In the genomic region with DNA sequence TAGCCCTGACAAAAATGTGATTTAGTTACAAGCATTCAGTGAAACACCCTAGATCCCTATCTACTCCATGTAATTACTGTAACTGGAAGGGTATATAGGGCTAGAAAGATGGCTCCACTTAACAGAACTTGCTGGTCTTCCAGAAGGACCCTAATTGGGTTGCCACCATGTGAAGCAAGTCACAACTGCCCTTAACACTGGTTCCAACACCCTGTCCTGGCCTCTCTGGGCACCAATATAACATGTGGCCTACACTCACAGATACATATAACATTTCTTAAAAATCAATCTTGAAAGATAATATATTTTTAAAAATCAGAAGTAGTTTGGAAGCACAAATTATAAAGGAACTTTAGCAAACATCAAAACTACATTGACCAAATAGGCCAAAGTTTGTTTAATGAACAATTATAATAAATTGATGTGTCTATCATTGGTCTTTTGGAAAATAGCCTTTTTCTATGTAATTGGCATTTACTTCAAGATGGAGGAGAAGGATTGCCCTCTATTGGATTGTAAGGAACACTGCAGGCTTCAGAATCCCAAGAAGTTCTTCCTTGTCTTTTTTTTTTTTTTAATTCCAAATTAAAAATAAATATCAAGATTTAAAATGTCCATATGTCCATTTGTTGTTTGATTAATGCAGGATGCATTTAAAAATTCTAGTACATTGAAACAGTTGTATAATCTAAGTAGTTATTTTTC, we compare ENCODE assay signal across 18 mouse cellular contexts.
DNase-seq lines count a peak whose midpoint lies in the region; ATAC-seq and TF ChIP-seq lines count a peak whose summit lies in the region.
"Had no signal": no experiment of that assay in that cellular context is flagged by ENCODE, and none has a peak within 500 bp of the region (broad histone marks: within the 10 kb centered on the region; RNA-seq: fewer than 3 reads in every experiment).

No protein-coding gene starts in this region.

- no peak for ATAC-seq in hindbrain, postnatal 0 days
- no peak for ATAC-seq in hindbrain, embryonic 11.5 days (ENCODE audit: low FRiP score)
- ATAC-seq in midbrain, embryonic 14.5 days (ENCODE audit: low FRiP score, low TSS enrichment): no peak
- no peak for ATAC-seq in embryonic facial prominence, embryonic 14.5 days (ENCODE audit: low read depth)

- H3K4me3 ChIP-seq in hindbrain, postnatal 0 days (ENCODE audit: low read length): no peak overlapping the region
- no peak overlapping the region for H3K4me3 ChIP-seq in hindbrain, embryonic 11.5 days (ENCODE audit: low read depth, low read length)
- H3K4me3 ChIP-seq in midbrain, embryonic 14.5 days (replicated peaks; ENCODE audit: low read depth, low read length): no peak overlapping the region
- H3K4me3 ChIP-seq in midbrain, embryonic 10.5 days: no peak overlapping the region
- H3K4me3 ChIP-seq in embryonic facial prominence, embryonic 14.5 days (ENCODE audit: low read depth, low read length): no peak overlapping the region
- H3K4me3 ChIP-seq: erythroblast, embryonic 14.5 days; heart, embryonic 15.5 days; limb, embryonic 12.5 days; midbrain, embryonic 12.5 days; neural tube, embryonic 13.5 days had no signal

- H3K4me2 ChIP-seq in hindbrain, postnatal 0 days (ENCODE audit: low read depth, low read length): no peak overlapping the region
- no peak overlapping the region for H3K4me2 ChIP-seq in hindbrain, embryonic 11.5 days (replicated peaks; ENCODE audit: low read depth, low read length)
- no peak overlapping the region for H3K4me2 ChIP-seq in midbrain, embryonic 14.5 days (ENCODE audit: low read length)
- H3K4me2 ChIP-seq in embryonic facial prominence, embryonic 14.5 days (ENCODE audit: low read depth, low read length): no peak overlapping the region
- H3K4me2 ChIP-seq: heart, embryonic 15.5 days; limb, embryonic 12.5 days; midbrain, embryonic 12.5 days; neural tube, embryonic 13.5 days had no signal

- no peak overlapping the region for H3K9ac ChIP-seq in hindbrain, postnatal 0 days (replicated peaks; ENCODE audit: low read length)
- H3K9ac ChIP-seq in hindbrain, embryonic 11.5 days (ENCODE audit: low read depth, low read length): no peak overlapping the region
- no peak overlapping the region for H3K9ac ChIP-seq in midbrain, embryonic 14.5 days (replicated peaks; ENCODE audit: low read length)
- H3K9ac ChIP-seq in embryonic facial prominence, embryonic 14.5 days (ENCODE audit: low read depth, low read length): no peak overlapping the region
- H3K9ac ChIP-seq: heart, embryonic 15.5 days; limb, embryonic 12.5 days; midbrain, embryonic 12.5 days; neural tube, embryonic 13.5 days had no signal

- TF ChIP-seq CTCF in hindbrain, postnatal 0 days (IDR thresholded peaks at IDR 0.05; ENCODE audit: low read depth): peak; percentile 71

- peaks cover 19% of the 10 kb centered on the region for H3K36me3 ChIP-seq in hindbrain, postnatal 0 days (ENCODE audit: insufficient read depth, low read length)
- H3K36me3 ChIP-seq in hindbrain, embryonic 11.5 days (ENCODE audit: control insufficient read depth, insufficient read depth, low read length): no peaks in the 10 kb centered on the region
- peaks cover 40% of the 10 kb centered on the region for H3K36me3 ChIP-seq in midbrain, embryonic 14.5 days (ENCODE audit: control insufficient read depth, insufficient read depth, low read length)
- no peaks in the 10 kb centered on the region for H3K36me3 ChIP-seq in midbrain, embryonic 10.5 days
- no peaks in the 10 kb centered on the region for H3K36me3 ChIP-seq in embryonic facial prominence, embryonic 14.5 days (ENCODE audit: control insufficient read depth, insufficient read depth, low read length)
- H3K36me3 ChIP-seq: heart, embryonic 15.5 days; limb, embryonic 12.5 days; midbrain, embryonic 12.5 days had no signal

- no peaks in the 10 kb centered on the region for H3K4me1 ChIP-seq in hindbrain, postnatal 0 days (ENCODE audit: insufficient read depth, low read length)
- H3K4me1 ChIP-seq in hindbrain, embryonic 11.5 days (replicated peaks; ENCODE audit: control insufficient read depth, insufficient read depth, low read length): no peaks in the 10 kb centered on the region
- no peaks in the 10 kb centered on the region for H3K4me1 ChIP-seq in midbrain, embryonic 14.5 days (ENCODE audit: control insufficient read depth, insufficient read depth, low read length)
- H3K4me1 ChIP-seq in midbrain, embryonic 10.5 days: 0 out of 2 replicates have a peak, but pooled peaks cover 6% of the 10 kb centered on the region
- H3K4me1 ChIP-seq in embryonic facial prominence, embryonic 14.5 days (ENCODE audit: control insufficient read depth, insufficient read depth, low read length): no peaks in the 10 kb centered on the region
- H3K4me1 ChIP-seq: heart, embryonic 15.5 days; limb, embryonic 12.5 days; midbrain, embryonic 12.5 days; neural tube, embryonic 13.5 days had no signal

- DNase-seq in embryo, embryonic 10.5 days (ENCODE audit: low spot score): peak; percentile 39
- no peak for DNase-seq in embryo, embryonic 10 days (ENCODE audit: low spot score)
- DNase-seq in hindbrain, postnatal 0 days (ENCODE audit: low spot score): peak; percentile 66
- no peak for DNase-seq in hindbrain, embryonic 11.5 days (ENCODE audit: low spot score)
- peak; percentile 74 for DNase-seq in midbrain, embryonic 14.5 days
- no peak for DNase-seq in midbrain, embryonic 10.5 days (ENCODE audit: low spot score)
- peak; percentile 52 for DNase-seq in embryonic facial prominence, embryonic 14.5 days (ENCODE audit: low spot score)
- no peak for DNase-seq in left cerebral cortex, adult 9 months (ENCODE audit: low spot score in 2 of 2)
- DNase-seq: adrenal gland, adult 2 months; B cell, adult 2 months; gastrocnemius, postnatal 25 days; kidney, postnatal 14 days; right cerebral cortex, postnatal 14 days had no signal

- no peaks in the 10 kb centered on the region for H3K27me3 ChIP-seq in hindbrain, postnatal 0 days (ENCODE audit: insufficient read depth, low read length)
- no peaks in the 10 kb centered on the region for H3K27me3 ChIP-seq in hindbrain, embryonic 11.5 days (ENCODE audit: control insufficient read depth, insufficient read depth, low read length)
- no peaks in the 10 kb centered on the region for H3K27me3 ChIP-seq in midbrain, embryonic 14.5 days (ENCODE audit: control insufficient read depth, insufficient read depth, low read length)
- no peaks in the 10 kb centered on the region for H3K27me3 ChIP-seq in midbrain, embryonic 10.5 days (ENCODE audit: low read depth, poor library complexity, severe bottlenecking)
- no peaks in the 10 kb centered on the region for H3K27me3 ChIP-seq in embryonic facial prominence, embryonic 14.5 days (replicated peaks; ENCODE audit: control insufficient read depth, insufficient read depth, low read length)
- H3K27me3 ChIP-seq: heart, embryonic 15.5 days; limb, embryonic 12.5 days; midbrain, embryonic 12.5 days; neural tube, embryonic 13.5 days had no signal

- H3K27ac ChIP-seq in hindbrain, postnatal 0 days: no peak overlapping the region
- no peak overlapping the region for H3K27ac ChIP-seq in hindbrain, embryonic 11.5 days (ENCODE audit: low read depth, low read length)
- no peak overlapping the region for H3K27ac ChIP-seq in midbrain, embryonic 14.5 days (replicated peaks; ENCODE audit: low read depth, low read length)
- H3K27ac ChIP-seq in midbrain, embryonic 10.5 days (replicated peaks): no peak overlapping the region
- H3K27ac ChIP-seq in embryonic facial prominence, embryonic 14.5 days (replicated peaks; ENCODE audit: low read depth, low read length): no peak overlapping the region
- H3K27ac ChIP-seq: heart, embryonic 15.5 days; limb, embryonic 12.5 days; midbrain, embryonic 12.5 days; neural tube, embryonic 13.5 days had no signal

- H3K9me3 ChIP-seq in hindbrain, postnatal 0 days (ENCODE audit: low read length): no peaks in the 10 kb centered on the region
- no peaks in the 10 kb centered on the region for H3K9me3 ChIP-seq in hindbrain, embryonic 11.5 days (ENCODE audit: control insufficient read depth, low read length)
- H3K9me3 ChIP-seq in midbrain, embryonic 14.5 days (ENCODE audit: control insufficient read depth, low read length): no peaks in the 10 kb centered on the region
- H3K9me3 ChIP-seq in midbrain, embryonic 10.5 days (replicated peaks): no peaks in the 10 kb centered on the region
- H3K9me3 ChIP-seq in embryonic facial prominence, embryonic 14.5 days (ENCODE audit: control insufficient read depth, low read length): no peaks in the 10 kb centered on the region
- H3K9me3 ChIP-seq: heart, embryonic 15.5 days; limb, embryonic 12.5 days; midbrain, embryonic 12.5 days; neural tube, embryonic 13.5 days had no signal

Comparison
In these comparisons a context has a peak if more than half of its experiments do, and no peak if none do; other contexts are left out.
1. DNase-seq: peak in embryo, embryonic 10.5 days (single experiment), hindbrain, postnatal 0 days (single experiment), midbrain, embryonic 14.5 days (single experiment) and embryonic facial prominence, embryonic 14.5 days (single experiment); none in embryo, embryonic 10 days (single experiment), hindbrain, embryonic 11.5 days (single experiment), midbrain, embryonic 10.5 days (single experiment) and left cerebral cortex, adult 9 months (0 of 2).